Mouse (Mus musculus) MEL (cell line): ENCODE measurements around the gene Marc1. TPM values are rescaled to one million over a fixed set of nuclear protein-coding genes. Genes with fewer than 3 reads are reported as not detected.
A peak's percentile ranks its signal among the peaks of the same experiment; 100 is the strongest.

Experiments
- DNase-seq: peaks from one replicate; pipeline ENCODE4 v3.0.0; 2011; ENCODE audit warnings: low read depth, low spot score
- H3K27ac ChIP-seq: 2 replicates; pipeline ENCODE4 v1.5.1; 2012; ENCODE audit warnings: low read depth, mild to moderate bottlenecking, control low read depth, low read length, moderate library complexity; ENCODE audit not compliant: control insufficient read depth
- H3K27me3 ChIP-seq, 2 experiments: fragments of 150-350 bp in 1 of 2; sonication (generic) in 1 of 2; 2 replicates each; pipeline ENCODE4 v1.6.1; 2012; ENCODE audit warnings: low read length in 2 of 2, mild to moderate bottlenecking in 2 of 2, improper control_type of control experiment in 1 of 2, moderate library complexity in 1 of 2; ENCODE audit not compliant: insufficient read depth in 2 of 2, control insufficient read depth in 1 of 2
- H3K36me3 ChIP-seq, 2 experiments: 2 replicates each; pipeline ENCODE4 v1.6.1; 2012 to 2014; ENCODE audit warnings: low read length in 2 of 2, improper control_type of control experiment in 1 of 2, inconsistent platforms in 1 of 2, mild to moderate bottlenecking in 1 of 2; ENCODE audit not compliant: insufficient read depth in 2 of 2, control insufficient read depth in 1 of 2
- H3K4me1 ChIP-seq, 2 experiments: fragments of 150-350 bp in 1 of 2; sonication (generic) in 1 of 2; 2 replicates each; pipeline ENCODE4 v1.6.1; 2012; ENCODE audit warnings: low read length in 2 of 2, improper control_type of control experiment in 1 of 2, mild to moderate bottlenecking in 1 of 2; ENCODE audit not compliant: insufficient read depth in 2 of 2, control insufficient read depth in 1 of 2
- H3K4me3 ChIP-seq, 2 experiments: fragments of 150-350 bp in 1 of 2; sonication (generic) in 1 of 2; 2 replicates each; pipeline ENCODE4 v1.5.1; 2012; ENCODE audit warnings: low read depth in 2 of 2, low read length in 2 of 2, mild to moderate bottlenecking in 2 of 2, moderate library complexity in 2 of 2, control low read depth in 1 of 2, improper control_type of control experiment in 1 of 2; ENCODE audit not compliant: control insufficient read depth in 1 of 2, insufficient read depth in 1 of 2
- H3K79me2 ChIP-seq: 2 replicates; pipeline ENCODE4 v1.6.1; 2012; ENCODE audit warnings: mild to moderate bottlenecking, low read length, moderate library complexity; ENCODE audit not compliant: control insufficient read depth, poor library complexity, insufficient read depth
- H3K9ac ChIP-seq: 2 replicates; pipeline ENCODE4 v1.6.1; 2012; ENCODE audit warnings: low read depth, mild to moderate bottlenecking, control low read depth, low read length, moderate library complexity; ENCODE audit not compliant: control insufficient read depth, poor library complexity, severe bottlenecking
- H3K9me3 ChIP-seq: fragments of 150-350 bp; sonication (generic); replicated peaks from 2 replicates; pipeline ENCODE4 v1.6.1; 2012; ENCODE audit warnings: mild to moderate bottlenecking, low read length, improper control_type of control experiment, moderate library complexity; ENCODE audit not compliant: insufficient read depth
- CTCF ChIP-seq, 3 experiments: IDR thresholded peaks in 2 of 3; conservative IDR thresholded peaks in 1 of 3; 2 replicates each; pipeline ENCODE4 v1.5.1; 2011 to 2012; ENCODE audit warnings: low read length in 3 of 3, low read depth in 2 of 3, mild to moderate bottlenecking in 2 of 3, improper control_type of control experiment in 1 of 3, inconsistent platforms in 1 of 3, mixed read lengths in 1 of 3, moderate library complexity in 1 of 3; ENCODE audit not compliant: control insufficient read depth in 1 of 3, insufficient read depth in 1 of 3, poor library complexity in 1 of 3, severe bottlenecking in 1 of 3
- EP300 ChIP-seq, 2 experiments: IDR thresholded peaks; 2 replicates each; pipeline ENCODE4 v1.6.1; 2011; ENCODE audit warnings: improper control_type of control experiment in 2 of 2, low read length in 2 of 2, low read depth in 1 of 2, mild to moderate bottlenecking in 1 of 2
- GABPA ChIP-seq: IDR thresholded peaks from 2 replicates; pipeline ENCODE4 v1.6.1; 2012; ENCODE audit warnings: low read depth, mild to moderate bottlenecking, inconsistent platforms, low read length, improper control_type of control experiment, moderate library complexity
- JUND ChIP-seq: IDR thresholded peaks from 2 replicates; pipeline ENCODE4 v1.6.1; 2011; ENCODE audit warnings: low read depth, mild to moderate bottlenecking, improper control_type of control experiment, low read length
- KAT2A ChIP-seq: conservative IDR thresholded peaks from 2 replicates; pipeline ENCODE4 v1.6.1; 2012; ENCODE audit warnings: low read depth, low read length, improper control_type of control experiment, inconsistent platforms
- MXI1 ChIP-seq: IDR thresholded peaks from 2 replicates; pipeline ENCODE4 v1.6.1; 2011; ENCODE audit warnings: mild to moderate bottlenecking, low read depth, low read length, improper control_type of control experiment
- NELFE ChIP-seq: IDR thresholded peaks from 2 replicates; pipeline ENCODE4 v1.6.1; 2011; ENCODE audit warnings: low read depth, low read length, improper control_type of control experiment
- TAL1 ChIP-seq: IDR thresholded peaks from 2 replicates; pipeline ENCODE4 v1.6.1; 2012; ENCODE audit warnings: mild to moderate bottlenecking, inconsistent platforms, low read length, moderate library complexity, mixed read lengths
- TBP ChIP-seq: IDR thresholded peaks from 2 replicates; pipeline ENCODE4 v1.8.0; 2011; ENCODE audit warnings: low read depth, low read length, improper control_type of control experiment
- USF2 ChIP-seq, 2 experiments: IDR thresholded peaks; 2 replicates each; pipeline ENCODE4 v1.6.1; 2011 to 2012; ENCODE audit warnings: improper control_type of control experiment in 2 of 2, low read length in 2 of 2, borderline replicate concordance in 1 of 2, inconsistent platforms in 1 of 2, low read depth in 1 of 2, mild to moderate bottlenecking in 1 of 2; ENCODE audit not compliant: insufficient read depth in 1 of 2
- ZNF384 ChIP-seq: IDR thresholded peaks from 2 replicates; pipeline ENCODE4 v1.6.1; 2012; ENCODE audit warnings: low read depth, mild to moderate bottlenecking, inconsistent platforms, low read length, improper control_type of control experiment
- polyA plus RNA-seq, 2 experiments: library from polyadenylated mRNA; stranded (reverse) in 1 of 2; unstranded in 1 of 2; fragments of >175 nt in 1 of 2; fragments of >200 nt in 1 of 2; gene quantifications; 2 replicates each; pipeline versions ENCODE4 v1.2.1 to v1.2.4; 2012; ENCODE audit warnings: low replicate concordance in 2 of 2, low read depth in 1 of 2; ENCODE audit not compliant: insufficient read length in 2 of 2, insufficient read depth in 1 of 2, missing spikeins in 1 of 2
- total RNA-seq: library from RNA; depleted of rRNA; stranded (reverse); fragments of 300-350 nt; gene quantifications from 2 replicates; pipeline ENCODE4 v1.2.3, GENCODE M21; 2012

Marc1 gene
- total and polyA plus RNA-seq, 3 experiments, result 0.08 to 0.10 TPM; not detected in 1

GRCm38 (mm10) chr1:184832211-184832610, 21.1 kb upstream of the Marc1 start:
- peaks cover 0 to 12% of the 10 kb centered on the region in 2 experiments; a peak in 2 of 4 replicates for H3K36me3 ChIP-seq

DNA sequence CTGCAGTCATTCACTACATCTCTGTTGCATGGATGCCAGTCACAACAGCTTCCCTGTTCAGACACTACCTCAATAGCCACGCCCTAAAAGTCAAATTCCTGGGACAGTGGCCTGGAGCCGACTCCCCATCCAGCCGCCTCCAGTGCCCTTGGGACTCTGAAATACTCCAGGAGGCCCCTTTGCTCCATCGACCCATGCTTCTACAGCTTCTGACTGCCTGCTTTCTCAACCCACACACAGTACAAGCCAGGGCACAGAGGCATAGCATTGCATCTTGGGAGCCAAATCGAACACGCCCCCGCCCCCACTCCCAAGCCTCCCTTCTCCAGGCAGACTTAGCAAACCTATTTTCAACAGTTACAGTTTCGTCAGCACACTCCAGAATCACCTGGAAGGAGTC, 18.8 kb upstream of the Marc1 start:
- Histone ChIP-seq H3K79me2 (no peaks in the 10 kb centered on the region), H3K27me3 (no peaks in the 10 kb centered on the region), H3K4me3 (no peak overlapping the region)
- TF ChIP-seq KAT2A (no peak), USF2 (IDR thresholded peaks at IDR 0.05; ENCODE audit: borderline replicate concordance in 1 of 2, insufficient read depth in 1 of 2, low read depth in 1 of 2, low read length in 2 of 2) (no peak), CTCF (IDR thresholded peaks at IDR 0.05 in 2 of 3, conservative IDR thresholded peaks at IDR 0.05 in 1 of 3; ENCODE audit: control insufficient read depth in 1 of 3, insufficient read depth in 1 of 3, low read depth in 2 of 3, low read length in 3 of 3, poor library complexity in 1 of 3, severe bottlenecking in 1 of 3) (no peak)
- TF ChIP-seq, all 39 proteins: peak for 0
- H3K36me3 ChIP-seq, result peaks cover 0 to 9% of the 10 kb centered on the region in 2 experiments; a peak in 2 of 4 replicates
- no peaks in the 10 kb centered on the region for H3K9me3 ChIP-seq
- H3K27ac ChIP-seq, result no peak overlapping the region
- H3K9ac ChIP-seq, result no peak overlapping the region
- H3K4me1 ChIP-seq, result no peaks in the 10 kb centered on the region
- no peak for DNase-seq

More at GRCm38 (mm10) chr1:184832211-184832610, 21.1 kb upstream of the Marc1 start:
- H3K4me1 ChIP-seq, result no peaks in the 10 kb centered on the region
- H3K9me3 ChIP-seq, result no peaks in the 10 kb centered on the region
- peak; percentile 58 to 66 (median 65) for TF ChIP-seq CTCF (IDR thresholded peaks at IDR 0.05 in 2 of 3, conservative IDR thresholded peaks at IDR 0.05 in 1 of 3; ENCODE audit: control insufficient read depth in 1 of 3, insufficient read depth in 1 of 3, low read depth in 2 of 3, low read length in 3 of 3, poor library complexity in 1 of 3, severe bottlenecking in 1 of 3)
- no peak for TF ChIP-seq TBP
- no peak overlapping the region for H3K4me3 ChIP-seq
- H3K9ac ChIP-seq, result no peak overlapping the region
- DNase-seq, result peak; percentile 34
- H3K27ac ChIP-seq, result no peak overlapping the region
- no peaks in the 10 kb centered on the region for H3K27me3 ChIP-seq
- no peaks in the 10 kb centered on the region for H3K79me2 ChIP-seq

DNA sequence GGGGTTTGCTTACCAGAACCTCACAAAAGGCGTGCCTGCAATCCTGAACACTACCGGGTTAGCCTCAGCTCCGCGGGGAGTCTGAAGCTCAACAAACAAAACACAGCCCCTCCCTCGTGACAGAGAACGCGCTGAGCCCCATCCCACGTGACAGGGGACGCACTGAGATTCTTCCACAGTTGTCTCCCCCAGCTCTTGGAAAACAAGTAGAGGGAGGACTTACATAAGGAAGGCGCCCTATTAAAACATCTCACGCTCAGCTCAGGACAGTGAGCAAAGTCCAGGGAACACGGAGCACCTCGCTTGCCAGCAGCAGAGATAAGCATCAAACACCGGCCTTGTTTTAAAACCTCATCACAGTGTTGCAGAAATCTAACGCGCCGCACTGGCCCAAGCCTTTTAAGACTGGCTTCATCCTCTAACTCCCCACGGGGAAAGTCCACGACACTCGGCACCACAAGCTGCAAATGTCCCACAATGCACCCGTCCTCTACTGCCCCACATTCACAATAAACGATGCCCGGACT, 16.1 kb upstream of the Marc1 start:
- Histone ChIP-seq H3K79me2 (no peaks in the 10 kb centered on the region), H3K36me3 (peaks cover 0 to 5% of the 10 kb centered on the region in 2 experiments; a peak in 1 of 4 replicates), H3K4me3 (no peak overlapping the region), H3K9me3 (no peaks in the 10 kb centered on the region), H3K27ac (no peak overlapping the region), H3K27me3 (no peaks in the 10 kb centered on the region), H3K9ac (no peak overlapping the region), H3K4me1 (no peaks in the 10 kb centered on the region)
- DNase-seq, result no peak
- TF ChIP-seq TAL1 (no peak), MXI1 (no peak), GABPA (no peak), JUND (no peak), ZNF384 (no peak), NELFE (no peak), EP300 (IDR thresholded peaks at IDR 0.05; ENCODE audit: low read depth in 1 of 2, low read length in 2 of 2) (no peak)
